Mouse (Mus musculus) bone marrow macrophage, adult 2 months (primary cell): ENCODE measurements around the gene Baiap2.

ENCODE experiments used
- CTCF ChIP-seq: IDR thresholded peaks from 2 replicates; pipeline ENCODE4 v1.5.1; 2012; ENCODE audit warnings: low read depth, mild to moderate bottlenecking, low read length, moderate library complexity
- POLR2A ChIP-seq: IDR thresholded peaks from 2 replicates; pipeline ENCODE4 v1.6.1; 2012; ENCODE audit warnings: mild to moderate bottlenecking, low read depth, low read length, borderline replicate concordance

- TF ChIP-seq CTCF: no peak
- no peak for TF ChIP-seq POLR2A
Measured at GRCm38 (mm10) chr11:120045341-120045740, 102.8 kb downstream of the Baiap2 start.
